Mouse (Mus musculus) hindbrain, embryonic 11.5 days (tissue): Measurements from ENCODE around the gene Pgr. TPM values are rescaled to one million over a fixed set of nuclear protein-coding genes. Genes with fewer than 3 reads are reported as not detected.

Experiments used
- ATAC-seq: fragments of 200-750 bp; cut with Nextera tagmentation; 2 replicates; pipeline ENCODE4 v1.8.0; 2017; ENCODE audit warnings: mild to moderate bottlenecking, moderate TSS enrichment, moderate library complexity; ENCODE audit not compliant: low FRiP score
- DNase-seq: peaks from one replicate; pipeline ENCODE4 v3.0.0-alpha.2; 2015; ENCODE audit warnings: low spot score
- H3K27ac ChIP-seq: fragments of 300-500 bp; sonication (generic); 2 replicates; pipeline ENCODE4 v1.5.1; 2014; ENCODE audit warnings: mild to moderate bottlenecking, low read depth, low read length
- H3K27me3 ChIP-seq: fragments of 300-500 bp; sonication (generic); 2 replicates; pipeline ENCODE4 v1.6.1; 2014; ENCODE audit warnings: mild to moderate bottlenecking, low read length, moderate library complexity, mixed read lengths; ENCODE audit not compliant: control insufficient read depth, insufficient read depth
- H3K36me3 ChIP-seq: fragments of 300-500 bp; sonication (generic); 2 replicates; pipeline ENCODE4 v1.6.1; 2014; ENCODE audit warnings: mild to moderate bottlenecking, low read length, moderate library complexity, mixed read lengths; ENCODE audit not compliant: control insufficient read depth, insufficient read depth
- H3K4me1 ChIP-seq: fragments of 300-500 bp; sonication (generic); replicated peaks from 2 replicates; pipeline ENCODE4 v1.6.1; 2014; ENCODE audit warnings: low read length, mixed read lengths; ENCODE audit not compliant: control insufficient read depth, insufficient read depth
- H3K4me2 ChIP-seq: fragments of 300-500 bp; sonication (generic); replicated peaks from 2 replicates; pipeline ENCODE4 v1.6.1; 2014; ENCODE audit warnings: mild to moderate bottlenecking, low read depth, low read length
- H3K4me3 ChIP-seq: fragments of 300-500 bp; sonication (generic); 2 replicates; pipeline ENCODE4 v1.5.1; 2014; ENCODE audit warnings: low read depth, low read length
- H3K9ac ChIP-seq: fragments of 300-500 bp; sonication (generic); 2 replicates; pipeline ENCODE4 v1.6.1; 2014; ENCODE audit warnings: low read depth, low read length
- H3K9me3 ChIP-seq: fragments of 300-500 bp; sonication (generic); 2 replicates; pipeline ENCODE4 v1.6.1; 2016; ENCODE audit warnings: low read length; ENCODE audit not compliant: control insufficient read depth
- WGBS: fragments of 180-500 bp; shearing (Covaris S2); extraction: QIAGEN DNeasy Blood & Tissue Kit; methylation state at CpG from one replicate; pipeline ENCODE4 v1.1.7; 2014; 5-methylcytosine and 5-hydroxymethylcytosine counted together
- polyA plus RNA-seq: library from polyadenylated mRNA; unstranded; fragments of >200 nt; fragmentation: Nextera tagmentation; extraction: Ambion mirVana; gene quantifications from 2 replicates; pipeline ENCODE4 v1.2.1, GENCODE M21; 2014

The Pgr gene
- polyA plus RNA-seq, 1 experiment from 2014 or later, result 0.26 TPM

- H3K9me3 ChIP-seq, result no peaks in the 10 kb centered on the region
- H3K4me2 ChIP-seq, result no peak overlapping the region
- H3K4me3 ChIP-seq, result no peak overlapping the region
- DNase-seq, result no peak
- H3K36me3 ChIP-seq, result no peaks in the 10 kb centered on the region; the same call in 1 of the 2 replicates
- no peak for ATAC-seq
- H3K4me1 ChIP-seq, result no peaks in the 10 kb centered on the region
- H3K27ac ChIP-seq, result no peak overlapping the region
- H3K9ac ChIP-seq, result no peak overlapping the region
- H3K27me3 ChIP-seq, result no peaks in the 10 kb centered on the region
Measured at GRCm38 (mm10) chr9:9001170-9001569, 101.5 kb downstream of the Pgr start.

- Histone ChIP-seq H3K27me3 (no peaks in the 10 kb centered on the region), H3K9me3 (no peaks in the 10 kb centered on the region), H3K9ac (no peak overlapping the region), H3K4me2 (no peak overlapping the region), H3K4me1 (no peaks in the 10 kb centered on the region), H3K27ac (no peak overlapping the region), H3K36me3 (no peaks in the 10 kb centered on the region), H3K4me3 (no peak overlapping the region)
- WGBS, result 96% methylated on average over 2 of the region's 2 CpGs
- ATAC-seq (no peak), DNase-seq (no peak)
Measured at GRCm38 (mm10) chr9:9015108-9015507, 115.5 kb downstream of the Pgr start.

Other genes starting within 250 kb of the Pgr start
- gene Gm16485, start 72.0 kb downstream of the Pgr start, polyA plus RNA-seq, result 0.06 TPM in 1 of 2 replicates, not detected in the other